Mouse (Mus musculus): Measurements from ENCODE around the gene Taok1.

Gene Taok1

DNA sequence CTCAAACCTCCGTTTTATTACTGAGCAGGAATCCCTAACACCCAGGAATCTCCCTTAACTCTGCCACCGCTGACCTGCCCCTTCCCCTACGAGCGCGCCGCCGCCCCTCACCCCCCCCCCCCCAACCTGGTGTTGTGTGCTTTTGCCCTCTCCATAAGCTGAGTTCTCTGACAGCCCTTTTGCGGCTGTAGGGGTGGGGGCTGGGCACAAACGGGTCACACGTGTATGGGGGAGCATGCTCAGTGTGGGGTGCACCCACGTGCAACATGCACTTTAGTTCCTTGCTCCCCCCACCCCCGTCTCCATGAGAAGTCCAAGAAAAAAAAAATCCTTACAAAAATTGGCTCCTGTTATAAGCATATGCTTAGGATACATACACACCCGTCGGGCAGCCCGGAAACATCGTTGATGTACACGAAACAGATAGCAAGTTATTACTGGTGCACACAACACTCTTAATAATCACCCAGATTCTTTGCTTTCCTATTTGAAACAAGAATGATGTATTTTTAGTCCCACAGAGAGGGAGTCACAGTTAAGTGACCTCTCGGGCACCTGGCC is 115.2 kb downstream of the Taok1 start:
- in situ Hi-C loops (cut with MboI, MseI) = no loop called here

DNA sequence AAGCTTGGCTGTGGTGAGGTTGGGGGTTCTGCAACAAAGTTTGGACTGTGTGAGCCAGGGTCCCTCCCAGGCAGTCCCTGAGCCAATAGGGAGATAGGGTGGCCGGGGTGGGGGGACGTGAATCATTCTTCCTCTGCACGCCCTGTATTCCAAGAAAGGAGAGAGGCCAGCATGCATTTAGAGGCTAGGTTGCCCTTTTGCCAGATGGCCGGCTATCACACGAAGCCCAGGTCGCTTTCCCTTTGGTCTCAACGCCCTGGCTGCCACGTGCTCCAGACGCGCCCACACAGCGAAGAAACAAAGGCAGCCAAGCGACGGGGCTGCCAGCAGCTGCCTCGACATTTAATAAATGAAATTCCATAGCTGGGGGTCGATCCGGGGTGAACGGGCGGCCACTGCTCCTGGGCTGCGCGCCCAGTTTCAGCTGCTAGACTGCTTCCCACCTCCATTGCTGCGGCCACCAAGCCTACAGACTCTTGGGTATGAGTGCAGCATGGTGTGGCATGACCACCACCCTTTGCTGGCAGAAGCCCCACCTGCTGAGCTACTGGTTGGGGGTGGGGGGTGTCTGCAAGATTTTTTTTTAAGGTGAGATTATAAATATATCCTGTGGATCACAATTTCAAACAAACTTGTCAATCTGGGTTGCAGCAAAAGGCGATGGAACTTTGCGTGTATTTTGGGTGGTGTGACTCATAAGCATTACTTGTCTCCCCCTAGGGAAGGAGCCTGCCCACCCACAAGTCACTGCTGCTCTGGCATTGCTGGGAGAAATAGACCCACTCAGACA is 115.9 kb downstream of the Taok1 start:
- in situ Hi-C loops (cut with MboI, MseI) = no loop called here

DNA sequence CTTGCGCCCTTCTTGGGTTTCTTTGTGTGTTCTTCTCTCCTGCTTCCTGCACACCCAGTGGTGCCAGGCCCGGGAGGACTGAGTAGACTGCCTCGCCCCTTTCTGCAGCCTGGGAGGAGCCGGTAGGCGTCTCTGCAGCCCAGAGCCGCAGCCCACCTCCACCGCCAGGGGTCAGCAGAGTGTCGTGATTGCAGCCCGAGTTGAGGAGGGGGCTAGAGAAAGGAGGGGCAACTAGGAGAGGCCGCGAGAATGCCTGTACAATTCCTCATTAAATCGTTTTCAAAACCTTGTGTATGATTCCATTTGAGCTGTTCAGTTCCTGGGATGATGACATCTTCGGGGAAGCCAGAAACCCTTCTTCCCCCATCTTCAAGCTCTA is 116.5 kb downstream of the Taok1 start:
- in situ Hi-C loops (cut with MboI, MseI) = no loop called here

DNA sequence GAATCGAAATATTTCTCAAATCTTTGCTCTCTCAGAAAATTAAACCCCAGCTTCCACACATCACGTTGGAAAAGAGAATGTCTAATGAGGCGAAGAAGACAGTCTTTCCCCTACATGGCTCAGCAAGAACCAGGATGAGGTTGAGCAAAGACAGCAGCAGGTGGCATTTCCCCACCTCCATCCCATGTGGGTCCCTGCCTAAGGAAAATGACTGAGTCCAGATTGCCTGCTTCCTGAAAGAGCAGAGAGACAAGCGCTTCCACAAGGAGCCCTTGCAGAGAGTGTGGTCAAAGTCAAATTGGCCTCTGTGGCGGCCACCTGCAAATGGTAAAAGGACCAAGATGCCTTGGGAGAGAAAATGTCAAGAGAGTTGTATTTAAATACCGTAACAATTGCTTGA is 117.2 kb downstream of the Taok1 start:
- in situ Hi-C loops (cut with MboI, MseI) = no loop called here

DNA sequence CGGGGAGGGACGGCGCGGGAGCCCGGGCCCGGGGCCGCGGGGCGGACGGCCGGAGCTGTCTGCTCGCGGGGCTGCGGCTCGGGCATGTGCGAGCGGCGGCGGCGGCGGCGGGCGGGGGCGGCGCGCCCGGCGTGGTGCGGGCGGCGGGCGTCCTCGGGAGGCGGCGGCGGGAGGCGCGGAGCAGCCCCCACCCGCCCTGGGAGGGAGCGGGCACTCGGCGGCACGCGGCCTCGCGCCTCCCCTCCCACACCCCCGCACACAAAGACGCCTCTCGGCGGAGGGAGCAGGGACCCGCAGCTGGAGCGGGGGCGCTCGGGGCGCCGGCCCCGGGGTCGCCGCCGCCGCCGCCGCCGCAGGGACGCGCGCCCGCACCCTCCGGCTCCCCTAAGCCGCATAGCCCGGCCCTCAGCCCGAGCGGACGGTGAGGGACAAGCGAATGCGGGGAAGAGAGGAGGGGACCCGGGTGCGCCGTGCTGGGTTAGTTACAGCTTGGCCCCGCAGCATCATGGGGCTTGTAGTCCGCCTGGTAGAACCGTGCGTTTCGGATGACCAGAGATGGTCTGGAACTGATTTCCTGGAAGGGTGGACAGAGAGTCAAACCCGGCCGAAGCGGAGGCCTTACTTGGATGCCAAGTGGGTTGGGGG is 117.9 kb downstream of the Taok1 start, which contains the start of gene Ankrd13b:
TSS of gene Ankrd13b (minus strand) at position 88 of the 645 bp plus-strand sequence.
- in situ Hi-C loops (cut with MboI, MseI) = no loop called here

DNA sequence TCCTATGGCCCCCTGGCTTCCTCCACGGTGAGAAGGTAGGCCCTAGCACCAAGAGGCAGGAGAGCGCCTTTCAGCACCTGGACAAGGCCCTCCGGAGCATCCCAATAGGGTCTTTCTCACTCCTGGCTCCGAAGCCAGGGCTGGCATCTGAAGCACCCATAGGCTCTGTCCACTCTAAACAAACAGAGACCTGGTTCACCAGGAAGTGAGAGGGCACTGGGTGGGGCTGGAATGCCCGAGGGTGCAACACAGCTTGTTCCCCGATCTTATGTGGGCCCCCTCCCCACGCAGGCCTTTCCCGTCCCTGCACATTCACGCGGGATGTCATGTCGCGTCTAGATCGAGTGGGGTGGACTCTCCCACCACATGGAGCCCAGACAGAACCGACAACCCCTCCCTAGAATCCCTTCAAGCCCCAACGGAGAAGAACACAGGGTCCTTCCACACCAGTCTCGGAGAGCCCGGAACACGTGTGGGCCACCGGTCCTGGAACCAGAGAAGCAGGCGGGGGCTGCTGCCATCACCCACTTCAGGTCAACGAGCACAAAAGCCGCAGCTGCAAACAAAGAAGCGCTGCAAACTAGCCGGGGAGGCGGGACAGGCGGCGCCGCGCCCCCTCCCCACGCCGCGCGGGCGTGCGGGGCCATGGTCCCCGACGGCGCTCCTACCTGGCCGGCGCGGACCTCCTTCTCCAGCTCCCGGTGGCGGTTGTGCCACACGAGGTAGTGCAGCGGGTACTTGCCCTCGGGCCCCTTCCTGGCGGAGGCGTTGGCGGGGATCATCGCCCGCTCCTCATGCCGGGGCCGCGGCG is 118.6 kb downstream of the Taok1 start:
- in situ Hi-C loops (cut with MboI, MseI) = no loop called here

DNA sequence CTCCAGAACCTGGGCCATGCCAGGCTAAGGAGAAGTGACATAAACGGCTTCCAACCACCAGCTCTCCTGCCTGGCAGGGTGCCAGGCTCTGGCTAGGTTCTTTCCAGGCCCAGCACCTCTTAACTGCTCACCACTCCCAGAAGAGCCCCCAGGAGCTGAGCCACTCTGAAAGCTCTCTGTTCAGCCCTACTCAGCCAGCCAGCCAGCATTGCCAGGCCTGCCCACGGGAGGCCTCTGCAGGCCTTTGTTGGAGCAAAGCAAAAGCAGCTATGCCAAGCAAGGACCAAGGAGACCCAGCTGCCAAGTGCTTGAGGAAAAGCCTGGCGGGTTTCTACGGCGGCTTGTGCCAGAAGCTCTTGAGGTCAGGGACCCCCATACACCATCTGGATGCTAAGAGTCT is 120.8 kb downstream of the Taok1 start:
- in situ Hi-C loops (cut with MboI, MseI) = no loop called here

DNA sequence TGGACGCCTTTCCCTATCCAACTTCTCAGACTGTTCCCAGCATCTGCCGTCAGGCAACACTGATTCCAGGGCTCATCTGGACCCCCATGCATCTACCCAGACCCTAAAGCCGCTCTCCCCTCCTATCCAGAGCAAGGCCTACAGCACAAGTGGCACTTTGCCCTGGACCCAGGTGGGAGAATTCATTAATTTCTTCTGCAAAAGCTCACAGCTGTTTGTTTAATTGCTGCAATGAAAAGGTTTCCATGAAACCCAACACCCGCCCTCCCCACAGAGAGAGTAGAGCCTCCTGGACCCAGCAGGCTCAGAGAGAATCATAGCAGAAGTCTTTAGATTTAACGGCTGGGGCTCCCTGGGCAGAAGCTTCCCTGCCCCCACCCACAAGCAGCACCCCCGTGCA is 122.4 kb downstream of the Taok1 start:
- in situ Hi-C loops (cut with MboI, MseI) = no loop called here

DNA sequence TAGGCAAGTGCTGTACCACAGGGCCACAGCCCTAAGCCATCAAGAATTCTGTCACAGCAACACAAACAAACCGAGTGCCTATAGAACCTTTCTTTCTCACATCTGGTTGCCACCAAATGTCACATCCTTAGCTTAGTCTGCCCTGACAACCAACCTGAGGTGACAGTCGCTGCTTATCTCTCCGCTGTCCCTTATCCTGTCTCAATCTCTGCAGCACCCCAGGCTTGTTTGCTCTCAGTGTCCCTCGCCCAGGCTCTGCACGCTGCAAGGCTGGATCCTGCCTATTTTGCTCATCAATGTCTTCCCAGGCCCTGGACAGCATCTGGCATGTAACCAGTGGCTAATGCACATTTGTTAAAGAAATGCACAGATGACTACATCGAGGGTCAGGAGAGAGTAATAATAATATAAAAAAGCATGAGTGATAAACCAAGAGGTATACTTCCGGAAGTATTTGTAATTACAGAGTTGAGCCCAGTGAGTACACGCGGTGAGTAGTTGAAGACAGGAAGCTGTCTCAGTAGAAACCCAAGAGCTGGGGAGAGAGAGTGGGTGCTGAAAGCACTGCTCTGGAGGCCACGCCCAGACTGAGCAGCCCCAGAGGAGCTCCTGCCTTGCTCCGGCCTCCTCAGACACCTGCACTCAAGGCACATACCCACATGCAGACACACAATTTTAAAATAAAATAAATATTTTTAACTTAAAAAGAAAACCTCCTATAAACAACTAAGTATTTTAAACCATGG is 123.9 kb downstream of the Taok1 start:
- in situ Hi-C loops (cut with MboI, MseI) = no loop called here

DNA sequence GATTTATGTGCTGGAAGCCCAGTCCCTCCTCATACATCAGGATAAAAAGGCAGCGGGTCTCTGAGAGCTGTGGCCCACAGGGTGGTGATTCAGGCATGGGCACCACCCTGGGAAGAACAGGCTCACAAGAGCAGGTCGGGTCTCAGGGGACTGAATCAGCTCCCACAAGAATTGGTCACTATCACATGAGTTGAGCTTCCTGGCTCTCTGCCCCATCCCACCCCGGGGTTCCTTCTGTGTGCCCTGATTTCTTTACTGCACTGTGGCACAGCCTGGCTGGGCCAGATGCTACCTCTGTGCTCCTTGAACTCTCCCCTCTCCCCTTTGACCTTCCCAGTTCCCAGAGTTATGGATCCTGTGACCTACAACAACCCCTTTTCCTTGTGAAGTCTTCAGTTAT is 124.6 kb downstream of the Taok1 start:
- in situ Hi-C loops (cut with MboI, MseI) = no loop called here
